Mouse (Mus musculus) bone marrow, adult 2 months (tissue): ENCODE results near the gene Hist1h4a.

Experiments
- CTCF ChIP-seq: fragments of 200-500 bp; IDR thresholded peaks from 2 replicates; pipeline ENCODE4 v1.5.1; 2011; ENCODE audit warnings: low read length, control low read depth; ENCODE audit not compliant: control insufficient read depth, insufficient read depth
- POLR2A ChIP-seq: fragments of 200-500 bp; IDR thresholded peaks from 2 replicates; pipeline ENCODE4 v1.6.1; 2011; ENCODE audit warnings: low read depth, mild to moderate bottlenecking, control low read depth, low read length, borderline replicate concordance; ENCODE audit not compliant: control insufficient read depth

DNA sequence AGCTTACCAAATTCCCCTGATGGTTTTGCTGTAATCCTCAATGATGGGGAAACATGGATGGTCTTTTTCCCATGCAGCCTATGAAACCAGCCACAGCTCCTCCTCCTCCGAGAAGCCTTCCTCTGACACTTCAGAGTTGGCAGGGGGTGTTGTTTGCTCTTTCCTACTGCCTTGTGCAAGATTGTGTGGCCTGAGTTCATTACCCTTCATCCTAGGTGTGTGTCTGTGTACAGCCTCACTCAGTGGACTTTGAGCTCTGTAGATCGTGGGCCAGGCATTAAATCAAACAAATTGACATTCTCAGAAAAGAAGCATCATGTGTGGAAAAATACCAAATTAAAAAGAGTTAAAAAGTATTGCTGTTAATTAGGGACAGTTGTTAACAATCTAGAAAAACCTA is 43.5 kb upstream of the Hist1h4a start:
- TF ChIP-seq POLR2A = no peak
- TF ChIP-seq CTCF = no peak
